Mouse (Mus musculus) testis, postnatal 10 days (tissue): Measurements from ENCODE around the gene 2210016F16Rik.
"Not testable (repeated sequence)": the region's sequence is repeated elsewhere in the genome, so short reads cannot be mapped to it uniquely, and the experiment has no call there.

Experiments
- DNase-seq: peaks from one replicate; pipeline ENCODE4 v3.0.0; 2021; ENCODE audit warnings: low spot score

2210016F16Rik gene

GRCm38 (mm10) chr13:58384779-58385546 lies at the start of gene 2210016F16Rik:
2210016F16Rik (minus strand) TSS chr13:58385225.
- peak; percentile 78 for DNase-seq

GRCm38 (mm10) chr13:58423061-58423660 lies 38.1 kb upstream of the 2210016F16Rik start:
- peak; percentile 37 for DNase-seq

DNA sequence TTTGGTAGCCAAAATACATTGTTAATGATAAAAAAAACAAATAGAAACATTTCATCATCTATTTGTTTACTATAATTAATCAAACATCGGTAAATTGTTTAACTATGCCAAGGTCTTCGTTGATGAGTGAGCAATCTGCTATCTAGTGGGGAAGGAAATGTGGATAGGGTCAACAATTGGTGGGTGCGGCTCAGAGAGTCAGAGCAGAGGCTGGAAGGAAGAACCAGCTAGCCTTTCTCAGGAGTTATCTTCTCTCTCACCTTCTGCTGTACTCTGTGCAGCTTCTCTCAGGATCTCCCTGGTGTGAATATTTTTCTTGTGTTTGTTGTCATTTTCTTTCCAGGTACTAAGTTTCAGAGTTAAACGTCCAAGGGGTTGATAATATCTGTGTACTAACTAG lies 37.2 kb upstream of the 2210016F16Rik start:
- DNase-seq, result peak; percentile 29

DNA sequence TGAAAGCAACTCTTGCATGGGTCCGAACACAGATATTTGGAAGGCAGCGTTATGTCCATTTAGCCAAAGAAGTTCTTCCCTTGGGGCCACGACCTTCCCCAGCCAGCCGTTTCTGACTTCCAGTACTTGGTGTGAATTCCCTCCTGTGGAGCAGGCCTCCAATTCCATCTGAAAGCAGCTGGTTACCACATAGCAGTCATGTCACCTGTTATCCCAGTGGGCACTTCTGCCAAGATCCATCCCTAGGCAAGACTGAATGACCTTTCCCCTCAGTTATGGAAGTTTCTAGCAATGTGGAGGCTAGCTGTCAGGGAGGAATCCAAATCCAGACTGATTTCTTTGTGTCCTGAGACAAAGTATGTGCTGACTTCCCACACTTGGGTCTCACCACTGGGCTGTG lies 36.0 kb upstream of the 2210016F16Rik start:
- peak; percentile 32 for DNase-seq

GRCm38 (mm10) chr13:58419266-58419665 lies 34.2 kb upstream of the 2210016F16Rik start:
- peak; percentile 17 for DNase-seq

DNA sequence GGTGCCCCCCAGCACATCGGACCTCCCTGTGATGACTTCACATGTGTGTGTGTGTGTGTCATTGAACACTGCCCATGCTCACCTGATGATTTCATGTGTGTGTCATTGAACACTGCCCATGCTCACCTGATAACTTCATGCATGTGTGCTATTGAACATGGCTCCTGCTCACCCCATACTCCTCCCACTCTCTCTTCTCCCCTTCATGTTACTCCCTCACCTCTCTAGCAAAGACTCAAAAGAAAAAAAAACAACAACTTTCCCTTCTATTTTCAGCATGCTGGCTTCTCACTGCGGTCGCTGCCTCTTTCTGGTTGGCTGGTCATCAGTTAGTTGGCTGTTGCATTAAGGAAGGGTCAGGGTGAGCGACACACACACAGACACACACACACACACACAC lies 33.6 kb upstream of the 2210016F16Rik start:
- peak; percentile 24 for DNase-seq

DNA sequence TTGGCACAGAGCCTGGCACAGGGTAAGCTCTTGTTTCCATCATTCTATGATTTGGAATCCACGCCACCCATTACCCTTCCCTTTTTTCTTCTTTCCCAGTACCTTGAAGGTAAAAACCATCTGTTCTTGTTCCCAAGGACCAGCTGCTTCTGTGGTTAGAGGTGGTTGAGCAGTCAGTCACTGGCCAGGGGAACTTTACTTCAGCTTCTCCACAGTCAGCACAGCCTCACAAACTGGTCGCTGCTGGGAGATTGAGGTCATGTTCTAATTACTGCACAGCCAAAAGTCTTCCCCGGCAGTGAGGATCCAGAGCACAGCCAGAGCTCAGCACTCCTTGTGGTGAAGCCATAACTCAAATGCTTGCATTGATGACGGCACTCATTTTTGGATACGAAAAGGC lies 30.8 kb upstream of the 2210016F16Rik start:
- no peak for DNase-seq

- DNase-seq, result no peak
These were observed 30.3 kb upstream of the 2210016F16Rik start for GRCm38 (mm10) chr13:58415374-58415773.

DNA sequence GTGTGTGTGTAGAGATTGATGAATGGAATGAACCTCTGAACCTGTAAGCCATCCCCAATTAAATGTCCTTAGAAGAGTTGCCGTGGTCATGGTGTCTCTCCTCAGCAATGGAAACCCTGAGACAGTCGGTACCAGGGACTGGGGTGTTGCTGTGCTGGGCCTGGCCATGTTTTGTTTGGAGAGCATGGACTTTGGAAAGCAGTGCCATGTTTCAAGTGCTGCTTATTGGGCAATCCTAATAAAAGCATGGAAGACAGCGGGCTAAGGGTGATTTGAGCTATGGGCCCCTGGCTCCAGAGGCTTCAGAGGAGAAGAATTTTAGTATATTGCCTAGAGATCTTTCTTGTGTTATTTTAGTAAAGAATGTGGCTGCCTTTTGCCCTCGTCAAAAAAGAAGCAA lies 26.0 kb upstream of the 2210016F16Rik start:
- no peak for DNase-seq

DNA sequence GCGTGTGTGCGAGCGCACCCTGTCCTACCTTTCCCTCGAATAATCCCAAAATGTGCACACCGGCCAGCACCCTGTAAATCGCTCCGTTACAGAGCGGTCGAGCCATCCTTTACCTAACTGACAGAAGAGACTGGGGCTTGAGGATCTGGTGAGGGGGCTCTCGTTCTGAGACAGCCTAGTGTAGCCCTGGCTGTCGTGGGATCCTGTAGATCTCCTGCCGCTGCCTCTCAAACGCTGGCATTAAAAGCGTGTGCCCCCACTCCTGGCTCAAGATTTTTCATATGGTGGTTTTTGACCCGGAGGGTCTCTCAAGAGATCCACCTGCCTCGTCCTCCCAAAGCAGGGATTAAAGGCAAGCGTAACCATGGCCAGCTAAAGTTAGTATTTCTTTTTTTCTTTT lies 18.2 kb upstream of the 2210016F16Rik start, which contains the start of gene Hnrnpk:
Gene Hnrnpk (minus strand): TSS at position 101 of the 400 bp plus-strand sequence.
- not testable (repeated sequence) for DNase-seq

GRCm38 (mm10) chr13:58402744-58403110 lies 17.7 kb upstream of the 2210016F16Rik start:
- DNase-seq, result peak; percentile 90

DNA sequence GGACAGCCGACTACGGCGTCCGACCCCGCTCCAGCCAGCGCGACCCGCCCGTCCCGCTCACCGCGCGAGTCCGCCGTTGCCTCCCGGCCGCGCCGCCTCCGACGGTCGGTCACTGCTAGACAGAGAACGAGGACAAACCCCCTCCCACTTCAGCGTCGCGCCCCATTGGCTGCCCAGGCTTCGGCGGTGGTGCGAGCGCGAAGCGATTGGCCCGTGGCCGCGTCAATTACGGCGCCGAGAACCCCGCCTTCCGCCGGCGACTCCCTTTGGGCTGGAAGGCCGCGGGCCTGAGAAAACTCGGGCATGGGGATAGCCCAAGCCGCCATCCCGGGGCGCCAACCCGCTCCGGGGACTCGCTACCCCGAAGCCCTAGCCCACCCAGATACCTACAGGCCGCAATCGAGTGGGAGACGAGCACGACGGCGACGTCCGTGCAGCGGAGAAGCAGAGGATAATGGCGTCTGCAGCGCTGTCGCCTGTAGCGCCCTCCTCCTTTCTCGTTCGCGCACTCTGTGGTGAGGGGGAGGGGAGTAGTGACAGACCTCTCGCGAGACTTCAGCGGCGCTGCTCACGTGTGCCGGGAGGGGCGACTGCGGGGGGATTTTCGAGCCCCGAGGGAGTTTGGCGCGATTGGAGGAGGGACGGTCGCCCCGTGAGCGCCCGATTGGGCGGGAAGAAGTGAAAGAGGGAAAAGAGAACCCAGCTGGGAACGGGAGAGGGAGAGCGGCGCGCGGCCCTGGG lies 17.1 kb upstream of the 2210016F16Rik start, which contains the start of gene Rmi1:
Gene Rmi1 (plus strand): TSS at position 246 of the 741 bp plus-strand sequence.
- DNase-seq, result peak; percentile 98

- DNase-seq, result peak; percentile 93
These were observed 16.3 kb upstream of the 2210016F16Rik start for GRCm38 (mm10) chr13:58401135-58402002.

- no peak for DNase-seq
These were observed 15.6 kb upstream of the 2210016F16Rik start for GRCm38 (mm10) chr13:58400576-58400975.

DNA sequence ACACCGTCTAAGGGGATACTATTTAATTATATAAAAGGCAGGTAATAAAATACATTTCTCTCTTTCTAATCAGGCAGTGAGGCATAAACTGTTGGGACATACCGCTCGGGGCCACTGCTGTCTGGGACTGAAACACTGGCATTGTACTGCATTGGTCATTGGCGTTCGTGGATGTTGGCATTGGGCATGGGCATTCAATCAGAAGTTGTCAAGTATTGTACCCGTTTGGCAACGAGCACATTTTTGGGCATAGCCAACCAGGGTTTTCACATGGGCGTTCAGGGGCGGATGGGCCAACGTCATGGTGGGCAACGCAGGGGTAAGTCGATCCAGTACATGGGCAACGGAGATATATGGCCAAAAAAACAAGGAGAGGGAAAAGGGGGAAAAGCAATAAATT lies 12.6 kb upstream of the 2210016F16Rik start:
- DNase-seq, result no peak

GRCm38 (mm10) chr13:58394392-58394791 lies 9.4 kb upstream of the 2210016F16Rik start:
- not testable (repeated sequence) for DNase-seq

GRCm38 (mm10) chr13:58389324-58389951 lies 4.4 kb upstream of the 2210016F16Rik start:
- DNase-seq, result no peak

- no peak for DNase-seq
These were observed 3.4 kb upstream of the 2210016F16Rik start for GRCm38 (mm10) chr13:58388379-58388778.

DNA sequence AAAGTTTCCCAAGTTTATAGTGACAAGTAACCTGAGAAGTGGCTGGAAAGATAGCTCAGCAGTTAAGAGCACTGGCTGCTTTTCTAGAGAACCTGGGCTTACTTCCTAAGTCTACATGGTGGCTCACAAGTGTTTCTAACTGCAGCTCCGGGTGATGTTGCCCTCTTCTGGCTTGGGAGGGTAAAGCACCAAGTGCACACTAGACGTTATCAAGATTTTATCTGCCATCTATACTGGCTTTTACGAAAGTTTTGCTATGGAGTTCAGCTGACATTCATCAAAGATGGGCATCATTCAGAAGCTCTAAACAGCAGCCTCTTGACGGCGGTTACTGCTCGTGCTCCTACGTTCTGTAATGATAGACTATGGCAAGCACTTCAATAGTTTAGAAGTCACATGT lies 2.9 kb upstream of the 2210016F16Rik start:
- DNase-seq, result peak; percentile 79

DNA sequence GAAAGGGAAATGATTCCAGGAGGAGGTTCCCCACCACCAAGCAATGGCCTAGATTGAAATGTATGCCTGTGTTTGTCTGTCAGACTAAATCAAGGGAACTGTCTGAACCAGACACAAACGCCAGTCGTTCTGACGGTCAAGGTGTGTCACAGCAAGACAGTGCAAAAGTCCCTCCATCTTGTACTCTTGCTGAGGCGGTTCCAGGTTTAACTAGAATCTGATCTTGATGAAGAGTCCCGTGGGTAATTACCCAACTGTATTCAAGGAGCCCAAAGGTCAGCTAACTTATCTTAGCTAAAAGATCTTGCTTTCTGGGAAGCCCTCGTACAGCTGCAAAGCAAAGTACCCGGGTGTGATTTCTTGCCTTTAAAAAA lies 509 bp upstream of the 2210016F16Rik start:
- no peak for DNase-seq

DNA sequence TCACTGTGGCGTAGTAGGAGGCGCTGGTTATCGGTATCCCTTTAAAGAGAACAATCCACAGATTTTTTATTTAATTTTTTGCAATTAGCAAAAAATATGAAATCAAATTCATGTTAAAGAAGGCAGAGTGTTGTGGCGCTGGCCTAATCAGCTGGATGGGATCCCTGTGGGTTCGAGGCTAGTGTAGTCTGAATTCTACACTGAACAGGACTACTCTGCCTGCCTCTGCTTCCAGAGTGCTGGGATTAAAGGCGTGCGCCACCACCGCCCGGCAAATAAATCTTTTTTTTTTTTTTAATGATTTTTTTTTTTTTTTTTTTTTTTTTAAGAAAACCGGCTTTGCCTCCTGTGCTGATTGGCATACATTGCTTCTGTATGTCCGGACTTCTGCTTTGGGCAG lies 654 bp downstream of the 2210016F16Rik start:
- DNase-seq, result no peak
